In the genomic region with DNA sequence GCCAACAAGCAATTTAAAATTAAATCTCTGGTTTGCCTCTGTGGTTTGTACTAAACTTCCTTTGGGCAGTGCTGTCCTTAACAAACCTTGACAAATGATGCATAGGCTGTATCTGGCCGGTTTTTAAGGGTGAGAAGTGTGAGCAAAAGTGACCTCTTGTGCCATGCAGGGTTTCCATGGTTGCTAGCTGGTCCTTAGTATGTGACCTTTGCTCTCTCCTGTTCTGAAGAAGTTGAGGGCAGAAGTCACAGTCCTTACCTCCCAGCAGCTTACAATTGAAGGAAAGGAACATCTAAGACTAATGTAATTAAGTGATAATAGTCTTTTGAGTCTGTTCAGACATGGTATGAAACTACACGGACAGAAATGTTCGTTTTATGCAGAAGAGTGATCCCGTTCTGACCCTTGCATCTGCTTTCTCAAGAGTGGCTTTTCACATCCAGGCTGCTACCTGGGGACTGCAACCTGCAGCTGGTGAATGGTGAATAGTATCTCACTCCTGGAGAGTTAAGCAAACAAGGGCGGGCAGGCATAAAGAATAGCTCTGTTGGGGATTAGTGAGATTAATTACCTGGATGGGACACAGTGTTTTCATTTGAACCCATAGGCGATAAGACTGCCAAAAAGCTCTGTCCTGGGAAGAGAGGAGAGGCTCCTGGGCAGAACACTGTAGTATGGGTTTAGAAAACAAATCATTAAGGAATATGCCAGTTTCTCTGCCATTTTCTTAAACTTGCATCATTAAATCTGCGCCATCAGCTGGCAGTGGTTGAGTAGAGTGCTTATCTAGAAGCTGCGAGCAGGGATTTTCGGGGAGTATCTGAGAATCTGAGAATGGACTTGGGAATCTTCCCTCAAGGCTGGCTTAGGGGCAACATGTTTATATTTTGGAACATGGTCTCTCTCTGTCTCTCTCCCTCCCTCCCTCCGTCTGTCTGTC, we compare ENCODE assay signal across 11 mouse cellular contexts. TPM values are rescaled to one million over a fixed set of nuclear protein-coding genes. Genes with fewer than 3 reads are reported as not detected.
DNase-seq lines count a peak whose midpoint lies in the region; ATAC-seq and TF ChIP-seq lines count a peak whose summit lies in the region.
"Had no signal": no experiment of that assay in that cellular context is flagged by ENCODE, and none has a peak within 500 bp of the region (broad histone marks: within the 10 kb centered on the region; RNA-seq: fewer than 3 reads in every experiment).

No protein-coding gene starts in this region.

- no peaks in the 10 kb centered on the region for H3K27me3 ChIP-seq in cerebellum, adult 2 months (ENCODE audit: control insufficient read depth, insufficient read depth, low read length)
- H3K27me3 ChIP-seq in hindbrain, embryonic 14.5 days (ENCODE audit: control insufficient read depth, insufficient read depth, low read length): no peaks in the 10 kb centered on the region
- H3K27me3 ChIP-seq in hindbrain, embryonic 11.5 days (ENCODE audit: control insufficient read depth, insufficient read depth, low read length): no peaks in the 10 kb centered on the region
- no peaks in the 10 kb centered on the region for H3K27me3 ChIP-seq in intestine, embryonic 16.5 days (replicated peaks; ENCODE audit: control insufficient read depth, insufficient read depth, low read length)
- H3K27me3 ChIP-seq: liver, embryonic 12.5 days had no signal

- TF ChIP-seq CTCF in cerebellum, adult 2 months (IDR thresholded peaks at IDR 0.05; ENCODE audit: borderline replicate concordance, insufficient read depth, low read depth, low read length): no peak

- no peaks in the 10 kb centered on the region for H3K9me3 ChIP-seq in hindbrain, embryonic 14.5 days (ENCODE audit: control insufficient read depth, low read length)
- no peaks in the 10 kb centered on the region for H3K9me3 ChIP-seq in hindbrain, embryonic 11.5 days (ENCODE audit: control insufficient read depth, low read length)
- H3K9me3 ChIP-seq in intestine, embryonic 16.5 days (ENCODE audit: control insufficient read depth, low read length): no peaks in the 10 kb centered on the region
- H3K9me3 ChIP-seq: liver, embryonic 12.5 days had no signal

- H3K36me3 ChIP-seq in hindbrain, embryonic 14.5 days (replicated peaks; ENCODE audit: control insufficient read depth, insufficient read depth): no peaks in the 10 kb centered on the region
- no peaks in the 10 kb centered on the region for H3K36me3 ChIP-seq in hindbrain, embryonic 11.5 days (ENCODE audit: control insufficient read depth, insufficient read depth, low read length)
- no peaks in the 10 kb centered on the region for H3K36me3 ChIP-seq in intestine, embryonic 16.5 days (ENCODE audit: control insufficient read depth, insufficient read depth, low read length)
- H3K36me3 ChIP-seq: liver, embryonic 12.5 days had no signal

- H3K4me3 ChIP-seq in cerebellum, adult 2 months (replicated peaks; ENCODE audit: insufficient read depth, low read depth, low read length): no peak overlapping the region
- H3K4me3 ChIP-seq in hindbrain, embryonic 14.5 days (replicated peaks; ENCODE audit: low read length): no peak overlapping the region
- no peak overlapping the region for H3K4me3 ChIP-seq in hindbrain, embryonic 11.5 days (ENCODE audit: low read depth, low read length)
- no peak overlapping the region for H3K4me3 ChIP-seq in intestine, embryonic 16.5 days (ENCODE audit: low read length)
- H3K4me3 ChIP-seq: liver, embryonic 12.5 days had no signal

- peaks cover 11% of the 10 kb centered on the region; the same call in 1 of the 2 replicates for H3K4me1 ChIP-seq in cerebellum, adult 2 months (ENCODE audit: control insufficient read depth, insufficient read depth, low read length)
- peaks cover 8% of the 10 kb centered on the region for H3K4me1 ChIP-seq in hindbrain, embryonic 14.5 days (replicated peaks; ENCODE audit: control insufficient read depth, insufficient read depth, low read length)
- no peaks in the 10 kb centered on the region for H3K4me1 ChIP-seq in hindbrain, embryonic 11.5 days (replicated peaks; ENCODE audit: control insufficient read depth, insufficient read depth, low read length)
- H3K4me1 ChIP-seq in intestine, embryonic 16.5 days (ENCODE audit: control insufficient read depth, insufficient read depth, low read length): peaks cover 33% of the 10 kb centered on the region
- H3K4me1 ChIP-seq: liver, embryonic 12.5 days had no signal

- intact Hi-C loops in left cerebral cortex, postnatal 25 days (cut with DNase I): no loop called here

- DNase-seq in cerebellum, adult 2 months: peak; percentile 52 to 66
- DNase-seq in cerebellum, adult 11 months: no peak
- DNase-seq in hindbrain, embryonic 14.5 days (ENCODE audit: low spot score): no peak
- no peak for DNase-seq in hindbrain, embryonic 11.5 days (ENCODE audit: low spot score)
- DNase-seq in brain, adult 2 months (ENCODE audit: low read depth, low spot score): peak; percentile 39
- DNase-seq in left cerebral cortex, postnatal 25 days (ENCODE audit: low spot score in 2 of 2): no peak
- no peak for DNase-seq in heart, adult 18-20 months
- DNase-seq: adrenal gland, adult 8-10 months; kidney, adult 11 months had no signal

- peak; percentile 35; the same call in 1 of the 2 replicates for ATAC-seq in hindbrain, embryonic 14.5 days (ENCODE audit: low FRiP score)
- ATAC-seq in hindbrain, embryonic 11.5 days (ENCODE audit: low FRiP score): no peak
- ATAC-seq in intestine, embryonic 16.5 days: peak; percentile 63
- ATAC-seq: liver, embryonic 12.5 days had no signal

- no peak for TF ChIP-seq POLR2A in cerebellum, adult 2 months (IDR thresholded peaks at IDR 0.05; ENCODE audit: borderline replicate concordance, insufficient read depth, low read length)

- no peak overlapping the region for H3K9ac ChIP-seq in hindbrain, embryonic 14.5 days
- H3K9ac ChIP-seq in hindbrain, embryonic 11.5 days (ENCODE audit: low read depth, low read length): no peak overlapping the region
- no peak overlapping the region for H3K9ac ChIP-seq in intestine, embryonic 16.5 days (ENCODE audit: low read depth, low read length)
- H3K9ac ChIP-seq: liver, embryonic 12.5 days had no signal

- peak overlapping the region; percentile 47; the same call in 1 of the 2 replicates for H3K27ac ChIP-seq in cerebellum, adult 2 months (ENCODE audit: insufficient read depth, low read length)
- no peak overlapping the region for H3K27ac ChIP-seq in hindbrain, embryonic 14.5 days
- H3K27ac ChIP-seq in hindbrain, embryonic 11.5 days (ENCODE audit: low read depth, low read length): no peak overlapping the region
- H3K27ac ChIP-seq in intestine, embryonic 16.5 days (ENCODE audit: low read length): peak overlapping the region; percentile 69
- H3K27ac ChIP-seq: liver, embryonic 12.5 days had no signal

- H3K4me2 ChIP-seq in hindbrain, embryonic 14.5 days (replicated peaks): peak overlapping the region; percentile 5; the same call in 1 of the 2 replicates
- no peak overlapping the region for H3K4me2 ChIP-seq in hindbrain, embryonic 11.5 days (replicated peaks; ENCODE audit: low read depth, low read length)
- H3K4me2 ChIP-seq in intestine, embryonic 16.5 days (ENCODE audit: low read depth, low read length): peak overlapping the region; percentile 32
- H3K4me2 ChIP-seq: liver, embryonic 12.5 days had no signal

- WGBS in cerebellum, adult 2 months: 32% methylated on average over 10 of the region's 10 CpGs
- 16% methylated on average over 10 of the region's 10 CpGs for WGBS in hindbrain, embryonic 14.5 days
- WGBS in hindbrain, embryonic 11.5 days: 14% methylated on average over 10 of the region's 10 CpGs
- WGBS in intestine, embryonic 16.5 days: 22% methylated on average over 10 of the region's 10 CpGs

RNA-seq across cellular contexts. Expression of a gene that starts 47.2 kb away (rescaled TPM):
- 162 and 183 TPM in 2 replicates for polyA plus RNA-seq in cerebellum, adult 2 months (2012; rRNA removed)
- polyA plus RNA-seq in hindbrain, embryonic 14.5 days (2014; fragmentation: Nextera tagmentation; extraction: Ambion mirVana): 109 and 117 TPM in 2 replicates
- 15.7 and 20.6 TPM in 2 replicates for polyA plus RNA-seq in hindbrain, embryonic 11.5 days (2014; fragmentation: Nextera tagmentation; extraction: Ambion mirVana)
- polyA plus RNA-seq in intestine, embryonic 16.5 days (2015; fragmentation: Nextera tagmentation; extraction: Ambion mirVana): 37.6 and 40.3 TPM in 2 replicates
- total RNA-seq in left cerebral cortex, postnatal 25 days (2021): 100 to 1,000 TPM; 174 to 178 TPM
- total RNA-seq in heart, adult 18-20 months (2021): 100 to 1,000 TPM; 132 to 135 TPM

Comparison
In these comparisons a context has a peak if more than half of its experiments do, and no peak if none do; other contexts are left out.
1. DNase-seq: peak in cerebellum, adult 2 months (2 of 2) and brain, adult 2 months (single experiment); none in cerebellum, adult 11 months (single experiment), hindbrain, embryonic 14.5 days (single experiment), hindbrain, embryonic 11.5 days (single experiment), left cerebral cortex, postnatal 25 days (0 of 2) and heart, adult 18-20 months (0 of 2).
2. H3K27ac ChIP-seq: peak in cerebellum, adult 2 months (single experiment) and intestine, embryonic 16.5 days (single experiment); none in hindbrain, embryonic 14.5 days (single experiment) and hindbrain, embryonic 11.5 days (single experiment).